Mouse (Mus musculus) urinary bladder, postnatal 36 days (tissue): ENCODE measurements at regions not wholly inside any gene's neighbourhood (a gene's known extent, or its start where the extent isn't known, plus 50 kb on each side); places are given as distances from the start of the nearest gene placed in this dataset.
"Not testable (repeated sequence)": the region's sequence is repeated elsewhere in the genome, so short reads cannot be mapped to it uniquely, and the experiment has no call there.

ENCODE experiments used
- DNase-seq, 2 experiments: peaks; one replicate each; pipeline ENCODE4 v3.0.0; 2022; ENCODE audit warnings: low spot score in 2 of 2, mixed read lengths in 1 of 2

GRCm38 (mm10) chr1:35866643-35867042 lies 201.6 kb upstream of the Hs6st1 start:
- no peak for DNase-seq

- DNase-seq = peak; percentile 8 to 57
These were observed 198.6 kb upstream of the Hs6st1 start for GRCm38 (mm10) chr1:35869381-35870143.

GRCm38 (mm10) chr1:35870144-35870827 lies 197.9 kb upstream of the Hs6st1 start:
- no peak for DNase-seq

DNA sequence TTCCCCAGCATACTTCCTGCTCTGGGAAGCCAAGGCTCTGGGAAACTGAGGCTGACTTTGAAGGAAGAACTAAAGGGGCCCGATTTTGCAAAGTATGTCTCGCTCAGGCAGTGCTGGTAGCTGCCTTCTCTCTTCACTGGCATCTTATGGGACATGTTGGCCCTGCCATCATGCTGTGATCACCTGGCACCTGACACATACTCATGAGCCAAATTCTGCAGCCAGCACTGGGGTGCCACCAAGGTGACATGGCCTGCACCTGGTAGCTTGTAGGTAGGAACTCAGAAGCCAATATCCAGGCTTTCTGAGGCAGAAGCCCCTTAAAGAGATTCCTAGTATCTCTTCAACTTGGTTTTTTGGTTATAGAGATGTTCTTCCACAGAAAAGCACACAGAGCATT lies 195.2 kb upstream of the Hs6st1 start:
- no peak for DNase-seq

DNA sequence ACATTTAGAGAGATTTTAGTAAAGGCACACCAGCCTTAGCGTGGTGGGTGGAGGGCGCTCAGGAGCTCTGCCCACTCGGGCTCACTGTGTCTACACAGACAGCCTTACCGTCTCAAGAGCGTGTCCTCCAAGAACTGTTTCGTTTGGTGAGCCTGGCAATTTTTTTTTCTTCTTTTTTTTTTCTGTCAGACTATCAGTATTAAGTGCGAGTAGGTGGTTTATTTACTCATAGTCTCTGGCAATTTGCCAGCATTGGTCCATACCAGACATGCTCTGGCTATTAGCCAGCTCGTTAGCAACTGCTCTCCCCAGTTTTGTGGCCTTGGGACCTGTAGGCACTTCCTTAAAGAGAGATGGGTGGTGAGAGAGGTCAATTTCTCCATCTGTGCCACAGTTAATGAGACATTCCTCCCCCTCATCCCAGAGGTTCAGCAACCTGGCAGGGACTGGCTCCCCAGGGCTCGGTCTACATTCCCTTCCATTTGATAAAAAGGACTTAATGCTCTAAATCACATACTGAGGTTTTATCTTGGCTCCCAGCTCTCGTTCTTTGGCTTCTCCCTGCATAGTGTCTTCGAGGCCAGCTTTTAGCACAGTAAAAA lies 192.9 kb upstream of the Hs6st1 start:
- DNase-seq = peak in 1 of 2 experiments; percentile 29

- DNase-seq = no peak
These were observed 189.8 kb upstream of the Hs6st1 start for GRCm38 (mm10) chr1:35878426-35878825.

DNA sequence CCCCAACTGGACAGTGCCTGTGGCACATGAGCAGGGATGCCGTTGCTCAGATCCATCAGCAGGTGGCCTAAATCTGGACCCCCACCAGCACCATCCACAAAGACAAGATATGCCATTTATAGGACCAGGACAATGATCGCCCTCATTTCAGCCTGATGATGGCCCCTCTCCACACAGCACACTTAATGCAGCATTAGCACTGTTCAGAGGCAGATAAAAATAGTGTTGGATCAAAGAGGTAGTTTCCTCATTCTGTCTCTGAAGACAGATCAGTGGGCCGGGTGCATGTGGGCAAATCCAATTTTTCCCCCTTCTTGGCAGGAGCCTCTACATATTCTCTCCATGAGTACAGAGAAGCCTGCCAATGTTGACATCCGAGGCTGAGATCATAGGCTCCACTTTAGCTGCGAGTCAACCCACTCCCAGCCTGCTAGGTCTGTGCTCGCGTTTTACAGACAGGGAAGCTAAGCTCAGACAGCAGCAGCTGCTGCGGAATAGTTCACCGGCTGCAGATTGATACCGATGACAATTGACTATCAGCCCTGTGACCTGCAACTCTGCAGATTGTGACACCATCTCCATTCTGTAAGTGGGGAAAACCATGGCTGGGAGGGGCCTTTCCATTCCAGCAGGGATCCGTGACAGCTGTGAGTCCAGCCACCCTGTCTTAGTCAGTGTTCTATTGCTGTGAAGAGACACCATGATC lies 188.7 kb upstream of the Hs6st1 start:
- peak in 1 of 2 experiments; percentile 31 for DNase-seq

GRCm38 (mm10) chr1:35880562-35881265 lies 187.5 kb upstream of the Hs6st1 start:
- no peak for DNase-seq

GRCm38 (mm10) chr1:35881521-35881920 lies 186.7 kb upstream of the Hs6st1 start:
- DNase-seq = no peak

GRCm38 (mm10) chr1:35882101-35882500 lies 186.1 kb upstream of the Hs6st1 start:
- no peak for DNase-seq

DNA sequence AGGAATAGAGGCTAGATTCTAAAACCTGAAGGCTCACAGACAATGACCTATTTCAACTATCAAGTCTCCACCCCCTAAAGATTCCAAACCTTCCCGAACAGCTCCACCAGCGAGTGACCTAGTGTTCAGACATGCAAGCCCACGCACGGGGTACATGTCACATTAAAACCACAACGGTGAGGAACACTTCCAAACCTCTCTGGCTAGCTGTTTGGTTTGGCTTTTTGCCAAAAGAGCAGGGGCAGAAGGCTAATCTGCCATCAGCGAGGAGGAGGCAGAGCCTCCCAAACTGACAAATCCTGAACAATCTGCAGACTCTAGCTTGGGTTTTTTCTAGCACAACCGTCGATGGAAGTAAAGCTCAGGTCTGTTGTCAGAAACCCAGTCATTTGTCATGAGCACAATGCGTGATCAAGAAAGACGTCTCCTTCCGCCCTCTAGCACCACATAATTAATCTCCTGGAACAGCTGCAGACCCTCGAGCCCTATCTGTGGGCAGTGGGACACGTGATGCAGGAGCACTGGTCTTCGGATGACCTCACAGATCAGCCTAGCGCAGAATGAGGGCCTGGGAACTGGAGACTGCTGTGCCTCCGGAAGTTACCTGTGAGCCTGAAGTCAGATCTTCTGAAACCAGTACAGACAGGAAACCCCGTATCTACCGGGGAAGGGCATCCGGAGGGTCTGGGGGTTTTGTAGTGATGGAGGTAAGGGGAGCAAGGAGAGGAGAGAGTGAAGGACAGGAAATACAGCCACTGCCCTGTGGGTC lies 178.3 kb upstream of the Hs6st1 start:
- DNase-seq = no peak

DNA sequence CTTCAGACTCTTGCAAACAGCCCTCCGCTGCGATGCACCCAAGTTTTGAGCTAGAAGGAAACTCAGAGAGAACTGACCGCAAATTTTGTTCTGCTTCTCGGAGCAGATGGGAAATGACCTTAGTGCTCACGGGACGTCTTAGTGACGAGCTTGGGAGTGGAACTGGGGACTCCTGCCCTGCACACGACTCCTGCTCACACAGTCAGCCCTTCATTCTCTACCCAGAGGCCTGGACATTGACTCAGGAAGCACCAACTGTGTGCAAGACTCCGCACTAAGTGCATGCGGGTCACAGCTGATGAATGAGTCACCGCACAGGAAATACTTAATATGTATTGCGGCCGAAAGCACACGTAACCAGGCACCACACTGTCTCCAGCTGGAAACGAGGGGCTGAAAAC lies 177.7 kb upstream of the Hs6st1 start:
- no peak for DNase-seq

DNA sequence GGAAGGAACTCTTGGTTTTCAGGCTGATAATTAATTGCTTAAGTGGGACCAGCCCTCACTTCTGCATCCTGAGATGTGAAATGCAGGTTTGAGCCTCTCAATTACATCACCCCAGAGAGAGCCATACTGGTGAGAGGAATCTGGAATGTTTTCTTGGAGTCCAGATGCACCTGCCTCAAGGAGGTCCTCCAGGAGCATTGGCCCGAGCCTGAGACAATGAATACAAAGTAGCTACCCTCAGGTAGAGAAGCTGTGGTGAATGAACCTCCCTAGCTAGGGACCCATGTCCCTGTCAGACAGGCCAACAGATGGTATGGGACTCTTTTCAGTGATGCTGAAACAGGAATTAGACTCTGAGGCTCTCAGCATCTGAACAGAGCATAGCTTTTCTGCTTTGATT lies 168.7 kb upstream of the Hs6st1 start:
- no peak for DNase-seq

GRCm38 (mm10) chr1:35904001-35904547 lies 164.1 kb upstream of the Hs6st1 start:
- no peak for DNase-seq

DNA sequence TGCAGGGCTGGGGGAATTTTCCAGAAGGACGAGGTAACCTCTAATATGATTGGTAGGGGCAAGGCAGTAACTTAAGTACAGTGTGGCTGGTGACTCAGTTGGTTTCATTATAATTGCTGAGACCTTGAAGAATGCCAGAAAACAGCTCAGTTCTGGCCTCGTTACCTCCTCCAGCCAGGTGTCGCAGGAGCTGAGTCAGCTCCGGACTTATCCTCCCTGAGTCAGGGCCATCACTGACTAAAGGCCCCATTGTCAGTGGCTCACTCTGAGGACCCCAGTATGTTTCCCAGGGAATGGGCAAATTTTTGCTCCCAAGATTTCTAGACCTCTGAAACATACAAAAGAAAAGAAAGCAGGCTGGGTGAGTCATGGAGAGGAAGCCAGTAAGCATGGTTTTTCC lies 154.6 kb upstream of the Hs6st1 start:
- DNase-seq = no peak

DNA sequence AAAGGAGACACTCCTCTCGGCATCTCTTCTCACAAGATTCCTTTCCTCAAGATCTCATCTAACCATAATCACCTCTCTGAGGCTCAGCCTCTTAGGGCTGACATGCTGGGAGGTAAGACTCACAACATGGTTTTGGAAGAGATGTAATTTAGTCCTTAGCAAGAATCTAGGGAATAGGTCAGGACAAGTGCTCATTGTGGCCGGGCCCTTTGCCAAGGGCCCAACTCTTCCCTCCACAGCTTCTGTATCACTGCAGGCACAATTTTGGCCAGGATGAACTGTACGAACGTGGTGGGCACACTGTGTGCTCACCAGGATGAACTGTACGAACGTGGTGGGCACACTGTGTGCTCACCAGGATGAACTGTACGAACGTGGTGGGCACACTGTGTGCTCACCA lies 154.0 kb upstream of the Hs6st1 start:
- DNase-seq = not testable (repeated sequence)

DNA sequence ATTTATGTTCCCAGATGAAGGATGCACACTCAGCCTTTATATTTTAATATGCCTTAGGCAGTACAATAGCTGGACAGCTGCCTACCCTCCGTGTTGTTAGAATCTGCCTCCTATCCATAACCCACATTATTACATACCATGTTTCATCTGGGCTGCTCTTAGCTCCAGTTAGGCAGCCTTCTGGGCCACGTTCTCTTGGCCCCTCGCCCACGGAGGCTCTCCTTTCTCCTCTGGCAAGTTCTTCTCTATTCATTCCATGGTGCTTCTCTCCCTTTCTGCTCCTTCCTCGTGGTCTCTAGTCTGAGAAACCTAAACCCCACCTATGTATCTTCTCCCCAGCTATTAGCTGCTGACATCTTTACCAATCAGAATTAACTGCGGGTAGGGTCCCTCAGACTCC lies 152.7 kb upstream of the Hs6st1 start:
- DNase-seq = no peak

- no peak for DNase-seq
These were observed 148.1 kb upstream of the Hs6st1 start for GRCm38 (mm10) chr1:35919840-35920734.

DNA sequence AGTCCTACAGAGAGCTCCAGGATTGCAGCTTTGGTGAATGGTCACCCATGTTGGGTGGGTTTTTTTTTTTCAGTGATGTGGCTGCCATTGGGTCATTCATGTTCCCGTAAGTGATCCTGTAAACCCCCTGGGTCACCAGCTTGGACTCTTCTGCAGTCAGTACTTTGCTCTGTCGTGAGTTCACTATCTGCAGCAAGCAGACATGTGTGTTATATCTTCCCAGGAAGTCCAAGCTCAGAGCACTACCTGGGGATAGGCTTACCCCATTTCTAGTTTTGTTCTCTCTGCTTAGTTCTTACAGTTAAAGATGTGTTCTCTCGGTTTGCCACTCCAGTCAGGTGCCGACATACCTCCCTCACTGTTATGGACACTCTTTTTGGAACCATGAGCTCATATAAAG lies 143.4 kb upstream of the Hs6st1 start:
- DNase-seq = no peak

- DNase-seq = no peak
These were observed 142.9 kb upstream of the Hs6st1 start for GRCm38 (mm10) chr1:35925301-35925700.
